Mouse (Mus musculus) thymus, postnatal 4 days (tissue): ENCODE measurements around the gene Tyk2.

Experiments used
- DNase-seq: peaks from one replicate; pipeline ENCODE4 v3.0.0; 2021

Gene Tyk2

DNA sequence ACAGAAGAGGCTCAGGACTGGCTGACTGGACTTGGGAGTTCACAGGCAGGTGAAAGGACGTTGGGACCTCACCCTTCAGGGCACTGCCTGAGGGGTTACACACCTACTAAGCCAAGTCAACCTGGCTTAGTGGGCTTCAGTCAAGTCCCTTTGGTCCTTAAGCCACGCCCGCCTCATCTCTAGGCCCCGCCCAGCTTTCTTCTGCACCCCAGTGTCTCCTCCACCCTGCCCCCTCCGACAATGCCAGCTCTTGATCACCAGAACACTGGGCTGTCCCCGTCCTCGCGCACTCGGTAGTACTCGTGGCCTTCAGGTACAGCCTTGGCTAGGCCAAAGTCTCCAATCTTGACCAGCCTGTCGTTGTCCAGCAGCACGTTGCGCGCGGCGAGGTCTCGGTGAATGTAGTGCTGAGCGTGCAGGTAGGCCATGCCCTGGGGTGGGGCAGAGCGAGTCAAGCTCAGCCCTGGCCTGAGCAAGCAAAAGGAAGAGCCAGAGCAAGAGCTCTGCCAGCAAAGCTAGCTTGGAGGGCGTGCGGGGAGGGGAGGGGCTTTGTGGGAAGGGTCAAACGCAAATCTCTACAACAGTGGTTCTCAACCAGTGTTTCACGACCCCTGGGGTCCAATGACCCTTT lies 23.3 kb downstream of the Tyk2 start:
- no peak for DNase-seq

DNA sequence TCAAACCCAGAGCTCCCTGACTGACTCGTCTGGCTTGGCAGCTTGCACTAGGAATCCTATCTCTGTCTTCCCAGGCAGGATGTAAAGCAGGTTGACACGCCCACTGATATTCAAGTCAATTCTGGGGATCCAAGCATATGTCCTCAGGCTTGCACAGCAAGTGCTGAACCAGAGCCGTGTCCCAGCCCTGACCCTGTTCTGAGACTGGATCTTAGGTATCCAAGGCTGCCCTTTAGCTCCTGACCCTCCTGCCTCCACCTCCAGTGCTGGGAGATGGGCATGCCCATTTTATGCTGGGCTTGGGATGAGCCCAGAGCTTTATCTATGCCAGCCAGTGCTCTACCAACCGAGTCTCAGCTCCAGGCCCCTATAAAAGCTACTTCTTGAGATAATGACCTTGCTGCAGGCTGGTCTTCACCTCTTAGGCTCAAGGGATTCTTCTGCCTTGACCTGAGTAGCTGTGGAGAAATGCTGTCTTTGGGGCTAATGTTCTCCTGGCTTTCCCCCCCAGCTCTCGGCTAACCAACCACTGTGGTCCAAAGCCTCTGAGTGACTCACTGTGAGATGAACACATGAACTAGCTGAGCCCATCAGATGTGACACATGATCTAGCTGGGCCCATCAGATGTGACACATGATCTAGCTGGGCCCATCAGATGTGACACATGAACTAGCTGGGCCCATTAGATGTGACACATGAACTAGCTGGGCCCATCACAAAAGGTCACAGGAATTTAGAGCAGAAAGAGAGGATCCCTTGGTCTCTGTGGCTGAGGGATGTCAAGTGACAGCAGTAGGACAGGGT lies 25.1 kb downstream of the Tyk2 start:
- no peak for DNase-seq

DNA sequence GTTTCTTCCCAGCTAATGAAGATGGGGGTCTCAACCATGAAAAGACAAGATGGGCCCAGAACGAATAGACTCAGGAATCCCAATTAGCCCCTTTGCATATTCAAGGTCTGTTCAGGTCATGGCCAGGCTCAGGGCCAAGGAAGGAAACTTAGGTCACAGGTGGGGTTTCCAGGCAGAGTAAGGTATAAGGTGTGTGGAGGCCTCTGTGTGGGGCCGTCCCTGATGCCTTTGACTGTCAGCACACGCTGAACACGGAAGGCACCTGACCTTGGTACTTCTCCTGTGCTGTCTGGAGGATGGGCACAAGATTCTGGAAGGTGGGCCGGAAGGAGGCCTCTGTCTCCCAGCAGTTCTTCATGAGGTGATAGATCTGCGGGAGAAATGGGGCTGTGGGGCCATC lies 26.2 kb downstream of the Tyk2 start:
- no peak for DNase-seq

DNA sequence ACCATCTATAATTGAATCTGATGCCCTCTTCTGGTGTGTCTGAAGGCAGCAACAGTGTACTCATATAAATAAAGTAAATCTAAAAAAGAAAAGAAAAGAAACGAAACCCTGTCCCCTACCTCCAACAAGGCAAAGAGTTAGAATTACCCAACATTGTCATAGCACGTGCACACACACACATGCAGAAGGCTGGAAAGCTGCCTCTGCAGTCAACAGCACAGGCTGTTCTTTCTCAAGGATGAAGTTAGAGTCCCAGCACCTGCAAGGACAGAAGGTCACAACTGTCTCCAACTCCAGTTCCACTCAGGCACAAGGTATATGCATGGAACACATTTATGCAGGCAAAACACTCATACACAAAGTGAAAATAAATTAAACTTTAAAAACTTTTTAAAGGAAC lies 29.0 kb downstream of the Tyk2 start:
- DNase-seq = no peak

DNA sequence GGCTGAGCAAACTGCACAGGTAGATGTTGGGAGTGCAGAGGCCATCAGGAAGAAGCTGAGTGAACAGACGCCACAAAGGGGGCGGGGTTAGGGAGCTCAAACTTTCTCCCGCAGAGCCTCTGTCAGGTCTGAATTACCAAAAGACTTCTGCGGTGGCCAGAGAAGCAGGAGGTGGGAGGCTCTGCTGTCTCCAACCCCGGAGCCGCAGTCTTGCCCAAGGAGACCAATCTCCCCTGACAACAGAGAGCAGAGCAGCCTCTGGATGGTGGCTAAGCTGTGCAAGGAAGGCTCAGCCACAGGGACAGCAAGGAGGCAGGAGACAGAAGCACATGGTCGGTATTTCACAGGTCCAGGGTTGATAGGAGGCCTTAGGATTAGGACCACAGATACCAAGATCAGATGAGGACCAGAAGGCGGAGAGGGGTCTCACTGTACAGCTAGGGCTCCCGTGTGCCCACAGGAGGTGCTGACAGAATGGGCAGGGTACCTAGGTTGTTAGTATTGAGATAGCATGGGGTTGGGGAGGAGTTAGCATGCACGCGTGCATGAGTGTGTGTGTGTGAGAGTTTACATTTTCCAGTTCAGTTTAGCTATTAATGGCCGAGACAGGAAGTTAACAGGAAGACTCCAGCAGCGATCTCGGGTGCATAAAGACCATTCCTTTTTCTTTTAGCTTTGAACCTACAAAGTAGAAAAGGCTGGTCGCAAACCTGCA lies 30.4 kb downstream of the Tyk2 start:
- DNase-seq = peak; percentile 44

DNA sequence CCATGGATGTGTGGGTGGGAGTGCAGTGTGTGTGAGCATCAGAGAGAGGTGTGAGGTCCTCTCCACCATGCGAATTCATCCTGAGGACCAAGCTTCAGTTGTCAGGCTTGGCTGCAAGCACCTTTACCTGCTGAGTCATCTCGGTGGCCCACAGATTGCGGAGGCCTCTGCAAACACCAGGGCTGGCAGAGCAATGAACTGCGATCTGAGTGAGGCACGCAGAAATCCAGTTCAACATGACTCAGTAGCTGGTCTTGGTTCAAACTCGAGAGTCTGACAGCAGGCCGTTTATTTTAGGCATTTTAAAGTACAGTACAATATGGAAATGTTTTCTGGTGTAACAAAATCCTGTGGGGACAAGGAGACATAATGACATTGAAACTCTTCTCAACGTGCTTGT lies 33.2 kb downstream of the Tyk2 start:
- no peak for DNase-seq

DNA sequence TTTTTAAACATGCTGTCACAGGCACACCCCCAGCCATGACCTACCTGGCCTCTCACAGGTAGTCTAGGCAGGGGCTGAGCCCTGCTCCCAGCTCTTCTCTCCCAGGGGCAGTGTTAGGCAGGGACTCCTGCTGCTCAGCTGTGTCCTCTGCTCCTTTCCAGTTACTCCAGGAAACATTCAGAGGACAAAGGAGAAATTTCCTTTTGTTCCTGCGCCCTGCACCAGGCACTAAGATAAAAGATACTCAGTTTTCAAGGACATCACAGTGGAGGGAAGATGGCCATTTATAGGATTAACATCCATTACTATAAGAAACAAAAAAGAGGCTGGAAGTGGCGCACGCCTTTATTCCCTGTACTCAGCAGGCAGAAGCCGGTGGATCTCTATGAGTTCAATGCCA lies 35.1 kb downstream of the Tyk2 start:
- no peak for DNase-seq

DNA sequence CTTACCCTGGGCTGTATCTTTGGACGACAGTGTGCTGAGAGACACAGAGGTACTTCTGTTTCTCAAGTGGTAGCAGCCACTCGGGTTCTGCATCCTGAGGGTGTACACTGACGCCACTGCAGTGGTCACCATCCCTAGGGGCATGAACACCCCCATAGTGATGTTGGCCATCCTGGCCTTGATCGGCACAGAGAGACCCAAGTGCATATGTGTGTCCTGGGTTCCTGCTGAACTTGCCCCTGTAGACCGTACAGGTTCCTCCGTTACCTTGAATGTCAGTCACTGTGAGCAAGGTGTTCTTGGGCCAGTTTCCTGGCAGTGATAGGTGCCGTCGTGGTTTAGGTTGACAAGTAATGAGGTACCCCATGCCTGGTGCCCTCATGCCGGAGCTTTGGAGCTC lies 37.6 kb downstream of the Tyk2 start:
- no peak for DNase-seq

DNA sequence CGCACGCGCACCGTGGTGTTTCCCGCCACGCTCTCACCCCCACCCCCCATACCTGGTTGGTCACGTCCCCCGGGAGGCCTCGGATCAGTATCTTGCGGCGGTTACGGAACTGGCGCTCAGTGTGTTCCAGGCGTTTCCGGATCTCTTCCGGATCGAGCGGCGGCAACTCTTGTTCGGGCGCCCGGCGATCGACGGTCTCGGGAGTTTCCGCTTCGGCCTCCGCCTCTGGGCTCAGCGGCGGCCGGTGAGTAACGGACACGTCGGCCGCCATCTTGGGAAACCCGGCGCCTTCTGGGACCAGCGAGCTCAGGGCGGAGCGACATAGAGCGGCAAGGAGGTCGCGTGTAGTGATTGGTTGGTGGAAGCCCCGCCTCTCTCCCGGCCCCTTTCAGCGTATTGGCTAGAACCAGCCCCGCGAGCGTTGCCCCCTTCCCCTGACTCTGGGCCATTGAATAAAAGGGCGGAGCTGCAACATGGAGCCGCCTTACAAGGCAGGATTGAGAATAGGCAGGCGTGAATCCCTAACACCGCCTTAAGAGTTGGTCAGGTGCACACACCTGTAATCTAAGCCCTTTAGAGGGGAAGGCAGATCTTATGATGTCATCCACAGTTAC lies 39.2 kb downstream of the Tyk2 start, which contains the start of the genes Gm38431 and Raver1:
Gene Gm38431 (minus strand): TSS at position 291 of the 614 bp plus-strand sequence.
Gene Raver1 (minus strand): TSS at position 302 of the 614 bp plus-strand sequence.
- peak; percentile 96 for DNase-seq

DNA sequence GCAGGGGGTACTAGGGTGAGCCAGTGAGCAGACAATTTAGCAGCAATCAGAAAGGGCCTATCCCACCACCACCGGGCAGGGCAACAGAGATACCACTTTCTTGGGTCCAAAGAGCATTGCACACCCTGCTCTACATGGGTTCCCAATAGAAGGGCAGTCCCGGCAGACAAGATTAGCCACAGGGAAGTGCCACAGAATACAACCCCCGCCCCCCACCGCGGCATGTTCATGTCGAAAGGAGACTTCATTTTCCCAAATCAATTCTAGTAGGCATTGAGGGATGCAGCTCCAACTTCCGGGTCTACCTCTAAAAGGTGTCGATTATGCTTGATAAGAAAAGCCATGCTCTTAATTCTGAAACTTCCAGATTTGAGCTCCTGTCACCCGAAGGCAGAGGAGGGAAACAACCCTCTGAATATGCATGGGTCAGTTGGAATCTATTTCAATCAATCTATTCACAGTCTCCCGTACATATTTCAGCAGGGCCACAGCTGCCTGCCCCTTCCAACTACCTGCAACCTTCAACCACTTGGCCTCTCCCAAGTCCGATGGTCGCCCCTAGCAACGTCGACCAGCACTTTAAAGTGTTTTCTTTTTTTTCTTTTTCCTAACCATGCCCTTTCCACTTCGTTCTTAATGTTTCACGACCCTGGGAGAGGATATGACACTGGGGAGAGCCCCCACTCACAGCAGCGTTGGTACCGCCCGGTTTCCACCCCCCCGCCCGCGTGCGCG lies 39.9 kb downstream of the Tyk2 start:
- no peak for DNase-seq

DNA sequence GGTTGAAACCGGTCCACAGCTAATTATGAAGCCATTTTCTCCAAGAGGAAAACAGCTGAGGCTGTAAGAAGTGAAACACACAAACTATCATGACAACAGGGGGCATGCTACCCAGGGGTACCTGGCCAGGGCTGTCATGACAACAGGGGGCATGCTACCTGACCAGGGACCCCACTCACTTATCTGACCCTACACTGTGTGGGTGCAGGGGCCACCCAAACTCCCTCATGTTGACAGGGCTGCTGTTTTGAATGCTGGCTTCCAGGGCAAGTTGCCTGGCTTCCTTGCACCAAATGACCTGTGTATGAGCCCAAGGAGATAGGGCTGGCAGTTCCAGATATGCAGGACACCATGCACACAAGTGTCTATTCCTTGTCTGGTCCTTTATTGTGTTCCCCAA lies 40.5 kb downstream of the Tyk2 start:
- no peak for DNase-seq

DNA sequence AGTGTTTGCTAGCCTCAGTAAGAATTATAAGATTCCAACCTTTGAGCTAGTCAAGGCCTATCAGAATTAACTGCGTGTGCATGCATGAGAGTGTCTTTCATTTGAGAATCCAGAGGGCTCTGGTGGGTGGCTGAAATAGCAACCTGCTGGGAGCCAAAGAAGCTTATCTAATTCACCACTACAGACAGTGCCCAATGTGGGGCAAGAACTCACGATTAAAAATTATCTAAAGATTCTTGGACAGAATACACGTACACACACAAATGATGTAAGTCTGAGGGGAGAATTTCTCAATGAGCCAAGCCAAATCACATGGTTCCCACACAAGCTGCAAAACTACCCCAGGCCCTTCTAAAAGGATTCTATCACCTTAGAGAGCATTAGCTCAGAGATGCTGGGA lies 47.7 kb downstream of the Tyk2 start:
- DNase-seq = no peak

DNA sequence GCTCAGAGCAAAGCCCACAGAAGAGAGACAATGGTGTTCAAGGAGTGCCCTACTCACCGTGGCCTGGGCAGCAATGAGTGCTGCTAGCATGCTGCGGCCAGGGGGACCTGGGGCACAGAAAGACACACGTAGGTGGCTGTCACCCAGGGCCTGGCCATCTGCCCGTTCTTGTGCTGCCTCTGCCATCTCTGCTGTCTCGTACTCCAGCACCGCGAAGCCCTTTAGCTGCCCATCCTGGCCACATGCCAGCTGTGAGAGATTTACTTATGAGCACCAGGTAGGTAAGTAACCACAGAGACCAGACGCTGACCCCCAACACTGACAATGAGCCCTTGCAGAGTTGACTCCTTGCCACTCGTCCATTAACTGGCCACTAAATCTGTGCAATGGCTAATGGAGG lies 49.9 kb downstream of the Tyk2 start:
- DNase-seq = no peak

DNA sequence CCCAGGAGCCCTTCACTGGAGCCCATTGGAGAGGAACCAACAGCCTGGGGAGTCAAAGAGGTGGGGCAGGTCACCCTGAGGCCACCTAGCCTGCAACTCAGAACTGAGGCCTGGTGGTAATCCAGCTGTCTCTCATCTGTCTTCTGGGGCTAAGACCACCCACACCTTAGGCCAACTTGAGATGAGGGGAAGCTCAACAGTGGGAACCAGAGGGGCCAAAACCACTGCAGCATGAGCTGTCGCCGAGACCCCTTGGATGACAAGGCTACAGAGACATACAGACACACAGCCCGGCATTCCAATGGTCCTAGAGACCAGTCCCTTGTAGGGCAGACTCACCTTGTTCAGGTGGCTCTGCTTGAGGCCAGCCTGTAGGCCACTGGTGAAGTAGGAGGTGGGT lies 55.4 kb downstream of the Tyk2 start:
- DNase-seq = no peak

DNA sequence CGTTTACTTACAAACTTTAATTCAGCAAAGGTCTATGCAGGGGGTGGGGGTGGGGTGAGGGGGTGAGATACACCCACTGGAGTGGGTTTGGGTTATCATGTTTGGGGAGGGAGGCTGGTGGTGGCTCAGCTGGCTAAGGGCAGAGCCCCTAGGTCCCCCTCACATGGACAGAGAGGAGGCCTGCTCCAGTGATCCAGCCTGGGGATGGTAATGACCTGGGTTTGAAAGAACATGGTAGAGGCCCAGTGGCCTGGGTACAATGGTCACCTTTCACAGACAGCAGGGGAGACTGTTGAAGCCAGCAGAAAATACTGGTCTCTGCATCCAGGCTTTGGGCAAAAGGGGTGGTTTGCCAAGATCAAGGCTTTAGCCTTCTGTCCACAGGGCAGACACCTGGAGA lies 56.9 kb downstream of the Tyk2 start:
- no peak for DNase-seq

DNA sequence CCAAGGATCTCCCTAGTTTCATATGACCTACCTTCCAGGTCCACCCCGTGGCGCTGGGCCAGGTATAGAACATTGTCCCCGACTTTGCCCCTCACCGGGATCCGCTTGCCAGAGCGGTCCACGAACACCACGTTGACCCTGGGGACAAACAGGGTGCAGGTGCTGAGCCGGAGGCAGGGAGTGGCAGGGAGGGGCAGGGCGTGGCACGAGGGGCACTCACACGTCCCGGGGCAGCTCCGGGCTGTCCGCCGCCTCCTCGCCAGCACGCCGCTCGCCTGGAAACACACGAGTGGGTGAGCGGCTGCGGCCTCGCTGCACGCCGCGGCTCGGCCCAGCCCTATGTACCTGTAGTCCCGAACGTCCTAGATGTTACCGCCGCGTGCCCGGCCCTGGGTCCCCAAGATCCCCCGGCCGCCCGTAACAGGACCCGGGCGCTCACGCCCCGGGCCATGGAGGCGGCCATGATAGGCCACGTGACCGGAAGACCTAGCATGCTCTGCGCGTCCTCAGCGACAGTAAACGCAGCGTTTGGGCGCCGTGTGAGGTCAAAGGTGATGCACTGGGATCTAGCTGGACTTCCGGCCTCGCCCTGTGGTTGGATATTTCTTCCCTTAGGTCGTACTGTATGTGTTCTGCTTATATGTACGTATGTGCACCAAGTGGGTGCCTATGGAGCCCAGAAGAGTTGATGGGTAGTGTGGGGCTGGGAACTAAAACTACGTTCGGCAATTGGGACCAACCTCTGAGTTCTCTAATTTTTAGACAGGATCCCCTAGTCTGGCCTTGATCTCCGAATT lies 57.8 kb downstream of the Tyk2 start, which contains the start of the genes Gm49373 and Fdx1l:
Gene Gm49373 (minus strand): TSS at position 53 of the 797 bp plus-strand sequence.
Gene Fdx1l (minus strand): TSS at position 571 of the 797 bp plus-strand sequence.
- DNase-seq = peak; percentile 86

DNA sequence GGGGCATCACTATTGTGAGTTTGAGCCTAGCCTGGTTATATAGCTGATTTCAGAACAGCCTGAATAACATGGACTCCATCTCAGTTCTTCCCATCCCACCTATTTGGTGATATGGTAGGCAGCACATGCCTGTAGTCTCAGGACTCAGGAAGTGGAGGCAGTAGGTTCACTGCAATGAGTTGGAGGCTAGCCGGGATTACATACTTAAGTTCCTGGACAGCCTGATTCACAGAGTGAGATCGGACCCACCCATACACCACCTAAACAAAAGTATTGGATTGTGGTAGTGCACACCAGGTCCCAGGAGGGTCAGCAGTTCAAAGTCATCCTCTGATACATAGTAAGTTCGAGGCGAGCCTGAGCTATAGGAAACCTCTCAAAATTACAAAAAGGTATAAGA lies 58.4 kb downstream of the Tyk2 start:
- no peak for DNase-seq

DNA sequence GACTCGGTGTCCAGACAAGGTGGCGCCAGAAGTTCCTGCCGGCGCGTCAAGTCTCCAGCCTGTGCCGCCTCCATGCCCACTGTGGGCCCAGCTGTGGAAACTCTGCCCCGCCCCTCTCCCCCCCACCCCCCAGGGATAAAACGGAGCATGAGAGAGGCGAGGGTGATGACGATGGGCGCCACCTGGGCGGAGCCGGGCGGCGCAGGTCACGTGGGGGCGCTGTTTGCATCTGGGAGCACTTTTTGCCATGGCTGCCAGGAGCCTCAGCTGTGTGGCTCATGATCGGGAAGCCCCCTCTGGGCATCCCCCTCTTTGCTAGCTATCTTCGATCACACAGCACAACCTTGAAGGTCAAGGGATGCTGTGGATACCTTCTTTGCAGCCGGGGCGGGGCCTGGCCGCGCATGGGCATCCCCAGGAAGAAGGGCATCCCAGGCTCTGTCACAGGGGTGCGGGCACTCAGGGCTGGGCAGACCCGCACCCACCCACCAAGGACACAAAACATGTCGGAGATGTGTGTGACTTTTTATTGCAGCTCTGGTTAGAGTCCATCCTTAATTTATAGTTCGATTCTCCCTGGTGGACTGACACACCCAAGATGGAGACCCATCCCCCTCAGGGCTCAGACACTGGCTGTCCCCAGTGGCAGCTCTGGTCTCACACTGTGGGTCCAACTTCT lies 63.9 kb downstream of the Tyk2 start, which contains the start of gene Zglp1:
Gene Zglp1 (minus strand): TSS at position 88 of the 679 bp plus-strand sequence.
- DNase-seq = no peak

DNA sequence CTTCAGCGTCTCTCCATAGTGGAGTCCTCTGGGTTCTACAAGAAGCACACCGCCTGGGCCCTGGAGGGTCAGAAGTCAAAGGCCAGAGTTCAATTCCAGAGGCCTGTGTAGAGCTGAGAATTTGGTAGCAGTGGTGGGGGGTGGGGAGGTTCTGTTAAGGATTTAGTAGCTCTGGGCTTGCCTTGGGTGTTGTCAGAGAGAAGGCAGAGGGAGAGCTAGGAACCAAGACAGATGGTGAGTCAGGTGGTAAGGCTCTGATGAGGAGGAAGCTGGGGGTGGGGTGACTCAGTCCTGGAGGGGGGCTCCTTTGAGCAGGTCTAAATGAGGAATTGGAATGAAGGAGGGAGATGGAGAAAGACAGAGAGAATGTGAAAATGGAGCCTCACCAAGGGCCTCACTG lies 68.1 kb downstream of the Tyk2 start:
- no peak for DNase-seq
